In the genomic region with DNA sequence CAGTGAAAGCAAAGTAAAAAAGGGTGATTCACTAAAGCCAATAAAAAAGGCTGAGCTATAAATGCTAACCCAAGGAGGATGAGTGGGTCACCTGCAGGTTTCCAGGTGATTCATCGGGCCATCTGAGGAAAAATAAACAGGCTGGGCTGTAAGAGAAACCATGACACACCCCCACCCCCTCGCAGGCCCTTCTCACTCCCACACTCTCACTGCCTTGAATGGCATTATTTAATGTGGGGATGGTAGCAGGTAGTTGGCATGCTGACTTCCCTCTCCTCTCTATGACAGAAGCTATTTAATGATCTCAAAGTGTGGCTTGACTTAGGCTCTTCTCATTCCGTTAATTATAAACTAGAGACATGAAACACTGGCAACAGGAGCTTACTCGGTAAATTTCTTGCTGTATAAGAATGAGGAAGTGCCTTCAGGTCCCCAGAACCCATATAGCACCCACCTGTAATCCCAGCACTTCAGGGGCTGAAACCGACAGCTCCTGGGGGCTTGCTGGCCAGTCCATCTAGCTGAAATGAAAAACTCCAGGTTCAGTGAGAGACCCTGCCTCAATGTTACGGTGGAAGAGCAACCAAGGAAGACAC, we compare ENCODE assay signal across 22 mouse cellular contexts. TPM values are rescaled to one million over a fixed set of nuclear protein-coding genes. Genes with fewer than 3 reads are reported as not detected.
DNase-seq lines count a peak whose midpoint lies in the region; ATAC-seq and TF ChIP-seq lines count a peak whose summit lies in the region.
"Had no signal": no experiment of that assay in that cellular context is flagged by ENCODE, and none has a peak within 500 bp of the region (broad histone marks: within the 10 kb centered on the region; RNA-seq: fewer than 3 reads in every experiment).

No protein-coding gene starts in this region.

- TF ChIP-seq RAD21 in MEL (IDR thresholded peaks at IDR 0.05; ENCODE audit: low read depth, low read length): no peak

- peak overlapping the region; percentile 5; the same call in 1 of the 2 replicates for H3K27ac ChIP-seq in layer of hippocampus, adult 2 months
- H3K27ac ChIP-seq in MEL (ENCODE audit: control insufficient read depth, low read depth, low read length): no peak overlapping the region
- no peak overlapping the region for H3K27ac ChIP-seq in intestine, postnatal 0 days (ENCODE audit: low read depth, low read length)
- H3K27ac ChIP-seq: forebrain, embryonic 15.5 days; macrophage; midbrain, embryonic 15.5 days; neural tube, embryonic 12.5 days had no signal

- H3K4me1 ChIP-seq in MEL (ENCODE audit: control insufficient read depth in 1 of 2, insufficient read depth in 2 of 2, low read length in 2 of 2): no peaks in the 10 kb centered on the region
- no peaks in the 10 kb centered on the region for H3K4me1 ChIP-seq in intestine, postnatal 0 days (replicated peaks; ENCODE audit: control insufficient read depth, insufficient read depth, low read length)
- H3K4me1 ChIP-seq: forebrain, embryonic 15.5 days; midbrain, embryonic 15.5 days; neural tube, embryonic 12.5 days had no signal

- H3K79me2 ChIP-seq in MEL (ENCODE audit: control insufficient read depth, insufficient read depth, low read length, poor library complexity): no peaks in the 10 kb centered on the region

- no peak for TF ChIP-seq CTCF in layer of hippocampus, adult 2 months (conservative IDR thresholded peaks at IDR 0.05)
- TF ChIP-seq CTCF in MEL (IDR thresholded peaks at IDR 0.05 in 2 of 3, conservative IDR thresholded peaks at IDR 0.05 in 1 of 3; ENCODE audit: control insufficient read depth in 1 of 3, insufficient read depth in 1 of 3, low read depth in 2 of 3, low read length in 3 of 3, poor library complexity in 1 of 3, severe bottlenecking in 1 of 3): no peak
- TF ChIP-seq CTCF in intestine, postnatal 0 days (IDR thresholded peaks at IDR 0.05; ENCODE audit: low read depth): no peak

- no peak for TF ChIP-seq POLR2A in MEL (IDR thresholded peaks at IDR 0.05; ENCODE audit: control insufficient read depth in 1 of 2, insufficient read depth in 1 of 2, low read depth in 1 of 2, low read length in 2 of 2, poor library complexity in 1 of 2)

- no peak for DNase-seq in frontal cortex, postnatal 14 days (ENCODE audit: low spot score in 2 of 2)
- no peak for DNase-seq in layer of hippocampus, adult 2 months (ENCODE audit: low spot score in 2 of 2)
- no peak for DNase-seq in layer of hippocampus, adult 8-10 months (ENCODE audit: low spot score in 2 of 2)
- DNase-seq in MEL (ENCODE audit: low read depth, low spot score): peak; percentile 5
- no peak for DNase-seq in adrenal gland, adult 8-10 months
- no peak for DNase-seq in spleen, postnatal 4 days (ENCODE audit: low spot score in 2 of 2)
- DNase-seq: cerebellum, adult 18-20 months; cerebellum, postnatal 25 days; gastrocnemius, postnatal 14 days; heart, adult 11 months; right cerebral cortex, postnatal 14 days had no signal

- H3K4me2 ChIP-seq in intestine, postnatal 0 days (replicated peaks; ENCODE audit: low read depth): no peak overlapping the region
- H3K4me2 ChIP-seq: forebrain, embryonic 15.5 days; heart, embryonic 11.5 days; midbrain, embryonic 15.5 days; neural tube, embryonic 12.5 days had no signal

- no peaks in the 10 kb centered on the region for H3K9me3 ChIP-seq in MEL (replicated peaks; ENCODE audit: insufficient read depth, low read length)
- H3K9me3 ChIP-seq in intestine, postnatal 0 days (ENCODE audit: control insufficient read depth): no peaks in the 10 kb centered on the region
- H3K9me3 ChIP-seq: forebrain, embryonic 15.5 days; midbrain, embryonic 15.5 days; neural tube, embryonic 12.5 days had no signal

- no peaks in the 10 kb centered on the region for H3K36me3 ChIP-seq in MEL (ENCODE audit: control insufficient read depth in 1 of 2, insufficient read depth in 2 of 2, low read length in 2 of 2)
- no peaks in the 10 kb centered on the region for H3K36me3 ChIP-seq in intestine, postnatal 0 days (ENCODE audit: control insufficient read depth, insufficient read depth)
- H3K36me3 ChIP-seq: forebrain, embryonic 15.5 days; midbrain, embryonic 15.5 days; neural tube, embryonic 12.5 days had no signal

- no peak for TF ChIP-seq EP300 in MEL (IDR thresholded peaks at IDR 0.05; ENCODE audit: low read depth in 1 of 2, low read length in 2 of 2)

- no peaks in the 10 kb centered on the region for H3K27me3 ChIP-seq in MEL (ENCODE audit: control insufficient read depth in 1 of 2, insufficient read depth in 2 of 2, low read length in 2 of 2)
- no peaks in the 10 kb centered on the region for H3K27me3 ChIP-seq in intestine, postnatal 0 days (replicated peaks; ENCODE audit: control insufficient read depth, insufficient read depth, low read length)
- H3K27me3 ChIP-seq: forebrain, embryonic 15.5 days; midbrain, embryonic 15.5 days; neural tube, embryonic 12.5 days had no signal

- ATAC-seq in frontal cortex, adult (ENCODE audit: low TSS enrichment): 0 out of 2 replicates have a peak, but pooled peaks have one; percentile 5
- ATAC-seq in intestine, postnatal 0 days: peak; percentile 64
- ATAC-seq: forebrain, embryonic 15.5 days; hindbrain, embryonic 16.5 days; lung, postnatal 0 days; midbrain, embryonic 15.5 days had no signal

- no peak overlapping the region for H3K9ac ChIP-seq in MEL (ENCODE audit: control insufficient read depth, low read depth, low read length, poor library complexity, severe bottlenecking)
- H3K9ac ChIP-seq in intestine, postnatal 0 days (ENCODE audit: low read depth, low read length): no peak overlapping the region
- H3K9ac ChIP-seq: forebrain, embryonic 15.5 days; midbrain, embryonic 15.5 days; neural tube, embryonic 12.5 days had no signal

- H3K4me3 ChIP-seq in layer of hippocampus, adult 2 months: no peak overlapping the region
- H3K4me3 ChIP-seq in MEL (ENCODE audit: control insufficient read depth in 1 of 2, insufficient read depth in 1 of 2, low read depth in 2 of 2, low read length in 2 of 2): no peak overlapping the region
- no peak overlapping the region for H3K4me3 ChIP-seq in intestine, postnatal 0 days (ENCODE audit: low read depth, low read length)
- H3K4me3 ChIP-seq: forebrain, embryonic 15.5 days; midbrain, embryonic 15.5 days; neural tube, embryonic 12.5 days had no signal

- 46% methylated on average over 6 of the region's 6 CpGs for whole genome bisulfite sequencing in intestine, postnatal 0 days

TF ChIP-seq in MEL, 35 proteins besides CTCF, POLR2A, EP300 and RAD21:
- TF ChIP-seq KAT2A (conservative IDR thresholded peaks at IDR 0.05; ENCODE audit: low read depth, low read length): no peak
- no peak for TF ChIP-seq E2F4 (IDR thresholded peaks at IDR 0.05; ENCODE audit: borderline replicate concordance, low read depth, low read length)
- TF ChIP-seq MXI1 (IDR thresholded peaks at IDR 0.05; ENCODE audit: low read depth, low read length): no peak
- no peak for TF ChIP-seq ZMIZ1 (IDR thresholded peaks at IDR 0.05; ENCODE audit: low read depth, low read length)
- no peak for TF ChIP-seq ZNF384 (IDR thresholded peaks at IDR 0.05; ENCODE audit: low read depth, low read length)
- TF ChIP-seq GABPA (IDR thresholded peaks at IDR 0.05; ENCODE audit: low read depth, low read length): no peak
- TF ChIP-seq USF1 (IDR thresholded peaks at IDR 0.05; ENCODE audit: low read depth, low read length): no peak
- TF ChIP-seq GATA1 (IDR thresholded peaks at IDR 0.05; ENCODE audit: low read depth, low read length): no peak
- no peak for TF ChIP-seq NELFE (IDR thresholded peaks at IDR 0.05; ENCODE audit: low read depth, low read length)
- no peak for TF ChIP-seq SIN3A (IDR thresholded peaks at IDR 0.05; ENCODE audit: low read length)

RNA-seq across cellular contexts. Expression of a gene that starts 38.2 kb away (rescaled TPM):
- total RNA-seq in layer of hippocampus, adult 2 months (2021): 10 to 100 TPM; 81.1 to 81.6 TPM
- total RNA-seq in layer of hippocampus, adult 8-10 months (2022): 10 to 100 TPM; 74.8 to 84.7 (median 78.1) TPM
- total RNA-seq in MEL (2012; rRNA removed): not detected in 2 replicates
- not detected for polyA plus RNA-seq in MEL (2012; ENCODE audit: insufficient read depth in 1 of 2, insufficient read length in 2 of 2, low read depth in 1 of 2, low replicate concordance in 2 of 2, missing spikeins in 1 of 2)
- polyA plus RNA-seq in intestine, postnatal 0 days (2015; fragmentation: Nextera tagmentation; extraction: Ambion mirVana): 0.55 and 0.63 TPM in 2 replicates
- 10 to 100 TPM in 3 of 4 experiments, 1 to 10 TPM in 1; 6.8 to 13.3 (median 11.3) TPM for total RNA-seq in adrenal gland, adult 8-10 months (2022)
- total RNA-seq: hematopoietic stem cell, adult 5-6 weeks had no signal
- polyA plus RNA-seq: liver, embryonic 16.5 days; macrophage had no signal
